Mouse (Mus musculus) gastrocnemius, postnatal 25 days (tissue): ENCODE measurements around the gene Olfr177. TPM values are rescaled to one million over a fixed set of nuclear protein-coding genes. Genes with fewer than 3 reads are reported as not detected.

Experiments
- DNase-seq: peaks from one replicate; pipeline ENCODE4 v3.0.0; 2022
- long read RNA-seq, 2 experiments: library from polyadenylated mRNA; stranded (forward); transcript quantifications; one replicate each; pipeline ENCODE4 v2.0.0; 2021
- total RNA-seq, 2 experiments: library from RNA; stranded (reverse); gene quantifications; 1 replicate in 1 of 2; 2 replicates in 1 of 2; pipeline ENCODE4 v1.2.3; 2021

Olfr177 gene
- total RNA-seq: not detected
- long read RNA-seq, experiment 1: 0 reads
- long read RNA-seq, experiment 2: 0 reads

GRCm38 (mm10) chr16:58874668-58875067 lies at the start of gene Olfr177:
Gene Olfr177, minus strand, starts transcription at chr16:58874768.
- DNase-seq: no peak

- no peak for DNase-seq
These were observed 17.4 kb upstream of the Olfr177 start, which contains the start of gene Olfr178 for GRCm38 (mm10) chr16:58891963-58892362. Gene Olfr178, minus strand, starts transcription at chr16:58892063.

GRCm38 (mm10) chr16:58884416-58884815 lies 9.8 kb upstream of the Olfr177 start:
- no peak for DNase-seq

GRCm38 (mm10) chr16:58861479-58861878 lies 13.1 kb downstream of the Olfr177 start:
- no peak for DNase-seq

GRCm38 (mm10) chr16:58860032-58860737 lies 14.4 kb downstream of the Olfr177 start:
- no peak for DNase-seq

GRCm38 (mm10) chr16:58826732-58827319 lies 47.7 kb downstream of the Olfr177 start, which contains the start of gene Olfr175-ps1:
Gene Olfr175-ps1, minus strand, starts transcription at chr16:58826782.
- no peak for DNase-seq

Other genes with a start within 250 kb of the Olfr177 start
- not detected for gene E330017A01Rik, start 236.0 kb downstream of the Olfr177 start, total RNA-seq
- 10 to 100 TPM; 18.9 to 21.6 TPM for gene Cpox, start 204.5 kb downstream of the Olfr177 start, total RNA-seq
- gene Gpr15, start 155.7 kb downstream of the Olfr177 start, total RNA-seq: not detected
- gene Cldnd1, start 146.9 kb downstream of the Olfr177 start, total RNA-seq: 10 to 100 TPM; 63.9 to 64.2 TPM
- gene Olfr172, start 111.6 kb downstream of the Olfr177 start, total RNA-seq: not detected
- gene Olfr173, start 74.5 kb downstream of the Olfr177 start, total RNA-seq: not detected
- gene Olfr175-ps1, start 48.0 kb downstream of the Olfr177 start, total RNA-seq: not detected
- not detected for gene Olfr178, start 17.3 kb upstream of the Olfr177 start, total RNA-seq
- not detected for gene Olfr181, start 54.0 kb upstream of the Olfr177 start, total RNA-seq
- not detected for gene Olfr180, start 54.6 kb upstream of the Olfr177 start, total RNA-seq
- gene Olfr183, start 120.6 kb upstream of the Olfr177 start, total RNA-seq: not detected
- gene Olfr186, start 155.5 kb upstream of the Olfr177 start, total RNA-seq: not detected
- not detected for gene Olfr187, start 165.0 kb upstream of the Olfr177 start, total RNA-seq
- not detected for gene Olfr190, start 203.2 kb upstream of the Olfr177 start, total RNA-seq
- gene Olfr191, start 215.1 kb upstream of the Olfr177 start, total RNA-seq: not detected
- gene Olfr193, start 237.1 kb upstream of the Olfr177 start, total RNA-seq: not detected
- gene Olfr194, start 246.3 kb upstream of the Olfr177 start, total RNA-seq: not detected